Mouse (Mus musculus) spleen, postnatal 4 days (tissue): ENCODE data around the gene Rfc4.

Source experiments
- DNase-seq, 2 experiments: peaks; one replicate each; pipeline ENCODE4 v3.0.0; 2022; ENCODE audit warnings: low spot score in 2 of 2

Gene Rfc4

DNA sequence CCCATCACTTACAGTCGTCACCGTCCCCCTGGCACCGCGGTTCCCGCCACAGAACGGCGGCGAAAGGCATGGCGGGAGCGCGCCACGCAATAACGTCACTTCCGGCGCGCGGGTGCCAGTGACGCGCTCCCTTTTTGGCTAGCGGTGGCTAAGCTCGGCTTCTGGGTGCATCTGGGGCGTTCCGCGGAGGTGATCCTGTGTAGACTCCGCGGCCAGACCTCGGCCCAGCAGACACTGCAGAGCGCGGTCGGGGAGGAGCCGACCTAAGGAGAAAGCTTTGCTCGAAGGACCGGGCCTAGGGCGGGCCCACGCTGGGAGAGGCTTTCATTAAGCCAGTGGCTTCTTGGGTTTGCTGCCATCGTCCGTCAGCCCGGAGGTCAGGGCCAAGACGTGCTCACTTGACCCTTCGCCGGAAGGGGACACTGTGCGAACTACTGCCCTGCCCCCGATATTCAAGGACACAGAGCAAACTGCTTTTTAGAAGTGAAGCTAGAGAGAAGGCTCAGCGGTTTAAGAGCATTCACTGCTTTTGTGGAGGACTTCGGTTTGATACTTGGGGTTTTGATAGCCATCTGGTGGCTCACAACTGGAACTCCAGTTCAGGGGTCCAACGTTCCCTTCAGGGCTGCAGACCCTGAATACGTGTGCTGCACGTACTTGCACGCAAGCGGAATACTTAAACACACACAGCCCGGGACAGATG is at the start of gene Rfc4:
Gene Rfc4 (minus strand): TSS at position 65 of the 703 bp plus-strand sequence.
- DNase-seq: peak; percentile 89 to 95

DNA sequence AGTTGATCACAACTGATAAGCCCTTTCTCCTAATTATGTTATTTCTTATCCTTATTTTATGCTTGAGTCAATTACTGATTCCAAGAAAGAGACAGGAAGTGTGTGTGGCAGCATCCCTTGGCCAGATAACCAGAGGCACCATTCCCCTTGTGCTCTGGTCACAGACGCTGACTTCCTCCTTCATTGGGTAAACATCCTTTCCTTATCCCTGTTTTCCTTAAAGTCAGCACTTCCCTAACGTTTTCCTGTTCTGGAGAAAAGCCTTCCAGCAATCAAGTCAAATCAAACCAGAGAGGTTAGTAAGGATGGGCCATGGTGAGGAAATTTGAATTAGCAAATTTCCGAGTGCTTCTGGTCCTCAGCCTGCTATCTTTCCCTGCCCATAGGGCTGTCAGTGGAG is 48.4 kb upstream of the Rfc4 start:
- no peak for DNase-seq

DNA sequence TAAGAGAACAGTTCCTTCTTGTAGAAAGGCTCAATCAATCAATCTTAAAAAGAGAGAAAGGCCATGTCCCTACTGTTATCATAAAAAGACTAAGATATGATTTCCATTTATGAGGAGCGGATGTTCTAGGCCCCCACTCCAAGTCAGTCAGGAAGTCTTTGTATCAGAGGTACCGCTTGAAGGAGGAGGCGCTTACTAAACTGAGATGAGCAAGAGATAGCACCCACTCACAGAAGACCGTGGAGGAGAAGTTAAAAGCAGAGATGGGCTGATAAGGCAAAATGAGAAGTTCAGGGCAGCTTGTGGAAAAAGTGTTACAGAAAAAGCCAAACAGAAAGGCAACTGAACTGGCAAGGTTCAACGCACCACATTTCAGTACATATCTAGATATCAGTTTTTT is 47.3 kb upstream of the Rfc4 start:
- DNase-seq: no peak

DNA sequence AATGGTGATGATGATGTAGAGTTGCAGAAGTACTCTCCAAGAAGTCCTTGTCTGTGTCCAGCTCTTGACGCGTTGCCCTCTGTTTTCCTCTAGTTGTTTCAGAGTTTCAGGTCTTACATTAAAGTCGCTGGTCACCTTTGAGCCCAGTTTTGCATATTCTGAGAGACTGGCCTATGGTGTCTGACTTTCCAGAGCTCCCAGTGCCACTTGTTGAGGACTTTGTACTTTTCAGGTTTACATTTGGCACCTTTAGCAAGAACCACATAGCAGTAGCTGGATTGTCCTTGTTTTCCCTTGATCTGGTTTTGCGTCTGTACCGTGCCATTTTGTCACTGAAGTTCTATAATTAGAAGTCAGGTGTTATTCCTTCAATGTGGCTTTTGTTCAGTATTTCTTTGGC is 46.4 kb upstream of the Rfc4 start:
- no peak for DNase-seq

DNA sequence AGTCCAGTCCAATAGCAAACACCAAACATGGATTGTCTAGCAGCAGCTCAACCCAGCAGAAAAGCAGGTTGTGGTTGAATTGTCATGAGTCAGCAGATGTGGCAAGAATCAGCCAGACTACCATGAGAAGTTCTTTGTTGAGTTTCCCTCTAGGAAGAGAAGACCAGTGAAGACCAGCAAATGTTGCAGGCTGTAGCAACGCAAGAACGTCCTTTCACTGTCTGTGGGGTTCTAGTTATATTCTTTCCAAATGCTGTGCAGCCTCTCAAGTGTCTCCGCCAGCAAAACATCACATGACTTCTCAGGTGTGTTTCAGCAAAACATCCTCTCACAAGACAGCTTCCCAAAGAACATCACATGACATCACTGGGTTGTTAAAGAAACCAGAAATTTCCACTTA is 43.3 kb upstream of the Rfc4 start:
- DNase-seq: no peak

DNA sequence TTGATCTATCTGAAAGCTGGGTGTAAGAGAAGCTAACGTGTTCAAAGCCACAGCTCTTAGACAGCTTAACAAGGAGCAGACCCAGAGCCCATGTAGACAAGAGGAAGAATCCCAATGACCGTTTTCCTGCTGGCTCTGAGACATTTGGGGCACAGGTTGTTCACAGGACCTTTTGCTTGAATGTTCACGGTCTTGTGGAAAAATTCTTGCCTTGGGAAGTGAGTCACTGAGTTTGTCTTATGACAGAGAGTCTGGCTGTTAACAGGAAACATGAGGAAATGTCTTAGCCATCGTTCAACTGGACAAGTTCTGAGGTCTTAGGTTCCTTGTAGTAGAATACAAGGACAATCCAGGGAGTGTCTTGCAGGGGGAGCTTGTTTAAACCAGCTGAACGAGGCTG is 39.5 kb upstream of the Rfc4 start:
- no peak for DNase-seq

DNA sequence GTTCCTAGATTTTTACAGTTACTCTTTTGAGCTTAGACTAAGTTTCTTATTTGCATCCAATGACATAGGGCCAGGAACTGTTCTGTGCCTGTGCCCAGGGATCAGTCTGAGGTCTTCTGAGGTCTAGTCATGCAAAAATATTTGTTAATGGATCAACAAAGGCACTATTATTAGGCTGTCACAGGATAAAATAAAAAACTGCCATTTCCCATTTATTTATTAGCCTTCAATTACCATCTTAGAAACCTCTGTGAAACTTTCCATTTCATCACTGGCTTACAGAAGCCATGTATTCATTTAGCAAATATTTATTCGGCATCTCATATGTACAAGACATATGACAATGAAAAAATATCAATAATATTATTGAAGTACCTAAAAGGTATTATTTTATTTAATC is 39.1 kb upstream of the Rfc4 start:
- DNase-seq: no peak

DNA sequence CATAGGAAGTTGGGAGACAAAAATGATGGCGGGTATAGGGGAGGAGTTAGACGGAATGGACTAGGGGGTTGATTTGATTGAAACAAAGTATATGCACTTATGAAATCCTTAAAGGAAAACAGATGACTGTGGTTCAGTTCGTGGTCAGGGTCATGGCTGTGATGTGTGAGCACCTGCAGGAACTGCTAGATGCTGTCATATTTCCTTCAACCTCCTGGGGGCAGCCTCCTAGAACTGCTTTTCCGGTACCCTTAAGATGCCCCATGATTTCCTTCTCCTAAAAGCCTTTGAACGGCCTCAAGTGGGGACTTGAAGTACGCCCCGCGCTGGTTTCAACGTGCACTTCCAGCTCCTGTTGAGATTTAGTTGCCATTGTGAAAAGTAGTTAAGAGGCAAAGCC is 37.9 kb upstream of the Rfc4 start:
- DNase-seq: no peak

DNA sequence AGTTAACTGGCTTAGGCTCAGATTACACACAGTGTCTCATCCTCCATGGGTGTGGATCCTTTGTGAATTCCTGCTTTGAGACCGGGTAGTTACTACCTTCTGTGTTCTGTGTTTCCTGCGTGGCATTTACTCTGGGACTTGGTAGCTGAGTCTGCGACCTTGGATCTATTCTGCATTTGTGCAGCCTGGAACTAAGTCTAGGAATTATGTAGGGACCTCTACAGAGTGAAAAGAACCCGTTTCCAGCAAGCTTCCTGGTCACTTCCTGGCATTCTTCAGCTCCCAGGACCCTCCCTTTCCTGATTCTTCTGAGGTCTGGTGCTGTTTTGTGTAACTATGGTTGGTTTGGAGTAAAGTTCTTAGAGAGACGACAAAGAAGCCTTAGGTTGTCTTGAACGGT is 36.9 kb upstream of the Rfc4 start:
- DNase-seq: no peak

DNA sequence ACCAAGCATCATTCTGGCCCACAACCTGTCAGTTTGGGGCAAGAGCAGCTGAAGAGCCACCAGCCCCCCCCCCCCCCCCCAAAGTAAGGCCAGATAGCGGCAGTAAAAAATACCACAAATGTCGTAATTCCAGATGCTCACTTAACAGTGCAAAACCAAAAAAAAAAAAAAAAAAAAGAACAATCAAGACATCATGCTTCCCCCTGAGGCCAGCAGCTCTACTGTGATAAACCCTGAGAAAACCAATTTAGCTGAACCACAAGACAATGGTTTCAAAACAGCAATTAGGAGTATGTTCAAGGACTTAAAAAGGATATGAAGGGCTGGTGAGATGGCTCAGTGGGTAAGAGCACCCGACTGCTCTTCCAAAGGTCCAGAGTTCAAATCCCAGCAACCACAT is 34.6 kb upstream of the Rfc4 start:
- no peak for DNase-seq

DNA sequence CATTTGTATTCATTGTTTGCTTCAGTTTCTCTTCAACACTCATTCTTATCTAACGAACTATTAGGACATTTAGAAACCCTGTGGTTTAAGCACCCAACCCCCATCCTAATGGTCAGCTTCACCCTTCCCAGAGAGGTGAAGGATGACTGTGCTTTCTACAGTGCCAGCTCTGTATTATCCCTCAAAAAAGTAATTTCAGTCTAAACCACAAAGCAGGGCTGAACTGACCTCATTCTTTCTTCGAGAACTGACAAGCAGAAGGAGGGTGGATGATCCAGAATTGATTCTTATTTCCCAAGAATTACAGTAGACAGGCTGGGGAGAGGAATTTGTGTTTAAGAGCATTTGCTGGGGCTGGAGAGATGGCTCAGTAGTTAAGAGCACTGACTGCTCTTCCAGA is 32.2 kb upstream of the Rfc4 start:
- DNase-seq: no peak

DNA sequence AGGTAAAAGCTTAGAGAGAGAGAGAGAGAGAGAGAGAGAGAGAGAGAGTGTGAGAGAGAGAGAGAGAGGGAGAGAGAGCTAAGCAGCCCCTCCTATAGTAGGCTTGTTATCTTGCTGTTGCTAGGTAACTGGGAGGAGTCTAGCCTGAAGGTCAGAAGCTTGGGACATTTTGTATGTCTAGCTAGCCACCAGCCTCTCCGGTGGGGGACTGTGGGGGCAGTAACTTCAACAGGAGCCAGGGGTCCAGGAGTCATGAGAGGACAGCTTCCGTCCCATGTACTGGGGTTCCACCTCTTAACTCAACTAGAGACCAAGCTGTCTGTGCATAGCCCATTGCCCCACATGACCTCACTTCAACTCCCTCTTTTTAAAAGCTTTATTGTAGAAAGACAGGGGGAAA is 31.4 kb upstream of the Rfc4 start:
- DNase-seq: no peak

DNA sequence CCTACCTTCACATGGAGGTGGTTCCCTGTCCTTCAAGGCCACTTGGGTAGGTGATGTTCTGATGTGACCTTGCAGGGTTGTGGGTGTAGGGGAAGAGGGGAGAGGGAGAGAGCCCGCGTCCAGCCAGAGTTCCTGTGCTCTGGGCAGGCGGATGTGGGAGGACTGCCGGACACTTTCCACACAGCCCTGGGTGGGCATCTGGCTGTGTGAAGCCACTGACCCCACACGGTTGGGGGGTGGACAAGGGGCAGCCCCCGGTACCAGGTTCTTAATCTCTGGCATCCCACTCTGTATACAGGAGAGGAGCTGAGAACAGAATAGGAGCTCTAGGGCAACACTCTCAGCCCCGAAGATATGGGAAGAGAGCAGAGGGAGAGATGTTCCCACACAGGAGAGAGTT is 30.8 kb upstream of the Rfc4 start:
- no peak for DNase-seq

DNA sequence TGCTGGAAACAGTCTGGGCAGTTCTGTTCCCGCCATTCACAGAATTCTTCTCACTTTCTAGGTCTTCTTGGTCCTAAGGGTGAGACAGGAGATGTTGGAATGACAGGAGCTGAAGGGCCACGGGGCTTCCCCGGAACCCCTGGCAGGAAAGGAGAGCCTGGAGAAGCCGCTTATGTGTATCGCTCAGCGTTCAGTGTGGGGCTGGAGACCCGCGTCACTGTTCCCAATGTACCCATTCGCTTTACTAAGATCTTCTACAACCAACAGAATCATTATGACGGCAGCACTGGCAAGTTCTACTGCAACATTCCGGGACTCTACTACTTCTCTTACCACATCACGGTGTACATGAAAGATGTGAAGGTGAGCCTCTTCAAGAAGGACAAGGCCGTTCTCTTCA is 29.5 kb upstream of the Rfc4 start:
- DNase-seq: no peak

DNA sequence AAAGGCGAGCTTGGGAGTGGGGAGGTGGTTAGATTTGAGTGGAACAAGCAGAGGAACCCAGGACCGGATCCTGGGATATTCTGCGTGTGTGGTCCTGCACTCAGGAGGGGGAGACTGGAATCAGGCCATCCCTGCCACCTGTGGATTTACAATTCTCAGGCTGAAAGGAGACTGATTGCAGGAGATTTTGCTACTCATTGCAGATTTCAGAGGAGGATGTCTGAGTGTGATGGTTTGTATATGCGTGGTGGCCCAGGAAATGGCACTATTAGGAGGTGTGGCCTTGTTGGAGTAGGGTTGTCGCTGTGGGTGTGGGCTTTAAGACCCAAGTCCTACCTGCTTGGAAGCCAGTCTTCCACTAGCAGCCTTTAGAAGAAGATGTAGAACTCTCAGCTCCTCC is 26.7 kb upstream of the Rfc4 start:
- no peak for DNase-seq

DNA sequence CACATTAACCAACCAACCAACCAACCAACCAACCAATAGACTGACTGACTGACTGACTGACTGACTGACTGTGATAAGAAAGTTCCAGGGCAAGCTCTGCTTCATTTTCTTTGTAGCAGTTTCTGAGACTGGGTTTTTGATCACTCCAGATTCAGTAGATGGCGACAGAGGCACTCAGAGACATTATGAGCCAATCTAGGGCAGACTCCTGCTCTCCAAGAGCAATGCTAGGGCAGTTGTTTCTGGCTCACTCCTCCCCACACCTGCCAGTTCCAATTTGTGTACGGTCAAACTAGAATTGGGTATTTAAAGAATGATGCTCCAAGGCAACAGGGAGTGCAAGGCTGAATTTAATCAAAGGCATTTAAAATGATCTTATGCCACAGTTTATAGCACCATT is 23.9 kb upstream of the Rfc4 start:
- DNase-seq: no peak

DNA sequence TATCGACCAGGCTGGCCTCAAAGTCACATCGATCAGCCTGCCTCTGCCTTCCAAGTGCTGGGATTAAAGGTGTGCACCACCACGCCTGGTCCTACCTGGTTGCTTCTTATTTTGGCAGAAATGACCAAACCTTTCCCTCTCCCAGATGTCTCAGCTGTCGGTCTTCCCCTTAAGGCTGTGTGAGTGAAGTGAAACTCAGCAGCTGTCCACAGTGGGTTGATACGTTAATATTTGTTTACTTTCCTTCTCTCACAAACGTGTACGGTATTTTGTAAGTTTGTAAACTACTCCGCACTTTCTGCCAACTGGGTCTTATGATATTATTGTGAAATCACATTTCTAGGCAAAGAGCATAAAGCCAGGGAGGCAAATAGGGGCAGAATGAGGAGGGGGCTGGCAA is 21.9 kb upstream of the Rfc4 start:
- no peak for DNase-seq

DNA sequence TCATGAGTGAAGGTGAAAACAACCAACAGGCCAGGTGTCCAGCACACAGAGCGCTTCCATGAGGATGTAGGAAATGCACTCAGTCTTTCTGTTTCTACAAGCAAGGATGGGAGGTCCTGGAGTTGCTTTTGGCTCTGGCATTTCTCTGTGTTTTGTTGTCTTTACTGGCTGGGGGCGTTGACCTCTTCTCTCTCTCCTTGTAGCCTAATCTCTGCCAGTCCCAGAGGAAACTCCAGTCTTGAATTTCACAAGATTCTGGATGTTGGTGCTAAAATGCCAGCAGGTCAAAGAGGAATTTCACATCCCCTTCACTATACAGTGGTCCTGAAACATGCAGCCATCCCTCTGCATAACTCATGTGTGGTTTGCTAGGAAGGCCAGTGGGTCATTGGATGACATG is 21.4 kb upstream of the Rfc4 start:
- DNase-seq: no peak

DNA sequence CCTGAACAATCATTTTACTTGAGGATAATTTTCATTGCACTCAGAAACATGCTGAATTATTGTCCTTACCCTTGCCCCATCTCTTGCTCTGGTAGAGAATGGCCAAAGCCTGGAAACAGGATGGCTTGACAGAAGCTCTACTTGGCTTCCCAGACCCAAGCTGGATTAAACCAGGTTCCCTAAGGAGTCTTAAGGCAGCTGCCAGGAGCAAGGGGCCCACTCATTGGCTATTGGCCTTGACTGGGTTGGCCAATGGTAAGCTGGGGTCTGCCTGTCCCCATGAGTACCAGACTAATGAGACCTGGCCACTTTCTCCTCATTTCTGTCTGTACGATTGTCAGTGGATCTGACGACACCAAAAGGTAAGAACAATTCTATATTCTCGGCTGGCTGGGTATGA is 18.7 kb upstream of the Rfc4 start, which contains the start of gene Adipoq:
Gene Adipoq (plus strand): TSS at position 257 of the 400 bp plus-strand sequence.
- no peak for DNase-seq

DNA sequence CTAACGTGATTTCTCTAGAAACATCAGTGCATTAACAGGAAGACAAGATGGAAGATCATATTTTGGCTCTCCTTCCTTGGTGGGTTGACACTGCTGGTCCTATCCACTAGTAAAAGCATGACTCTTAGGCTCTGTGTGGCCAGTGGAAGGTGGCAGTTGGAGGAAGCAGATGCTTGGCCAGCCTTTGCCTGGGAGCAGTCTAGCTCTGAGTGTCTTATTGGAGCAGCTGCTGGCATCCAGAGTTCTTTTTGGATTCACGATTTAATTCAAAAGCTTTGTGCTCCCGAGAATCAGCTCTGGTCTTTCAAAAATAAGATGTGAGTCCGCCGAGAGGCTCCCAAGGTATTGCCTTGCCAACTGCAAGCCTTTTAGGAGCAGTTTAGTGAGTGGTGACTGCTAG is 17.7 kb upstream of the Rfc4 start:
- DNase-seq: no peak

DNA sequence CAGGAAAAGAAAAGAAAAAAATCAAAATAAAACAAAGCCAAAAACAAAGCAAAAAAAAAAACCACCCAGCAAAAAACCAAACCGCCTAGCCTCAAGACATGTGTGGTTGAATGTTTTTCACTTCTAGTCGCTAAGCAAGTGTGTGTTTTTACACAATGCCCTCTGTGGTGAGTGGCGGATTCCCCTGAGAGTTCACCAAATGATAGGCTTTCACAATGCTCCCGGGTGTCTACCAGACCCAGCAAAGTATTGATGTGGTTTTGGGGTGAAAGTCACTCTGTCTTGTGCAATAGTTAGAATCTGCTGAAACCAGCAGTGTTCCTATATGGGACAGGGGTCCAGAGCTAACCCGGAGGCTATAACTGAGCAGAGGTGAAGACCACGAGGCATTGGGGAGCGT is 16.8 kb upstream of the Rfc4 start:
- DNase-seq: no peak

DNA sequence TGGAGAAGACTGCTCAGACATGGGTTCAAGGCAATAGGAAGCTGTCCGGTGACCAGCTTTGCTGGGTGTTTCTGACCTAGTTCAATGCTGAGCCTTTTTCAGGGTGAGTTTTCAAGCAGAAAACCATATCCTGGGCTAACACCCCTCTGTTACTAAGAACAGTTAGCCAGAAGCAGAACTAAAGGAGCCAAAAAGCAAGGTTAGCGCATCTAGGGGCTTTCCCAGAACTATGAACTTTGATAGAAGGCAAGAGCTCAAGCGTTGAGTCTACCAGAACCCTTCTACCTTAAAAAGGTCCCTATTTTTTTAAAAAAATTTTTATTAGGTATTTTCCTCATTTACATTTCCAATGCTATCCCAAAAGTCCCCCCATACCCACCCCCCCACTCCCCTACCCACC is 13.4 kb upstream of the Rfc4 start:
- DNase-seq: no peak

DNA sequence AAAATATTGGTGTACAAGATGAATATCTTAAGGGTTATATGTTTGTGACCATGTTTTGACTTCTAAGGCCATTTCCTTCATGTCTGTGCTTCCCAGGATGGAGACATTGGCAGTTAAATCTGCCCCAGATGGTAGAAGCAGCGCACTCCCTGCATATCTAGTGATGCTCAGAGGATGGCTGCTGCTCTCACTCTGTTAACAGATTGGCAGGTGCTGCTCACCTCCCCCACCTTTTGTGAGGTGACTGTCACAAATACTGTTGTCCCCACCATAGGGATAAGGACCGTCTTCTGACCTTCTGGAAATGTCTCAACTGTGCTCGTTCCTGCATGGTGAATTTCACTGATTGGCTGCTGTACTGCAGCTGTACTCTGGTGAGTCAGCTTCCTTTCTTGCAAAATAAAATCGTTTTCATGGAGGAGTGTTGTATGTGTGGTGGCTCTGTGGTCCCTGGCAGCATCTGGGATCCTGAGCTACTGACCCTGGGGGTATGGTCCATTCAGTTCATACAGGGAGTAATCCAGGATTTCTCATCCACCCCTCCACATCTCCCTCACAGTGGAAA is 9.0 kb upstream of the Rfc4 start:
- no peak for DNase-seq
